Mouse (Mus musculus) neural tube, embryonic 15.5 days (tissue): ENCODE results near the gene Rex1bd. TPM values are rescaled to one million over a fixed set of nuclear protein-coding genes. Genes with fewer than 3 reads are reported as not detected.

Experiments
- ATAC-seq: fragments of 200-750 bp; cut with Nextera tagmentation; 2 replicates; pipeline ENCODE4 v1.8.0; 2017; ENCODE audit warnings: mild to moderate bottlenecking, moderate TSS enrichment, moderate library complexity; ENCODE audit not compliant: low FRiP score
- H3K27ac ChIP-seq: fragments of 300-500 bp; sonication (generic); replicated peaks from 2 replicates; pipeline ENCODE4 v1.5.1; 2015; ENCODE audit warnings: mild to moderate bottlenecking, inconsistent platforms
- H3K27me3 ChIP-seq: fragments of 300-500 bp; sonication (generic); replicated peaks from 2 replicates; pipeline ENCODE4 v1.6.1; 2015; ENCODE audit warnings: inconsistent platforms
- H3K36me3 ChIP-seq: fragments of 300-500 bp; sonication (generic); 2 replicates; pipeline ENCODE4 v1.6.1; 2015; ENCODE audit warnings: inconsistent platforms
- H3K4me1 ChIP-seq: fragments of 300-500 bp; sonication (generic); 2 replicates; pipeline ENCODE4 v1.6.1; 2015; ENCODE audit warnings: inconsistent platforms
- H3K4me2 ChIP-seq: fragments of 300-500 bp; sonication (generic); 2 replicates; pipeline ENCODE4 v1.6.1; 2015; ENCODE audit warnings: inconsistent platforms, mild to moderate bottlenecking, moderate library complexity
- H3K4me3 ChIP-seq: fragments of 300-500 bp; sonication (generic); replicated peaks from 2 replicates; pipeline ENCODE4 v1.5.1; 2015; ENCODE audit warnings: mild to moderate bottlenecking, inconsistent platforms
- H3K9ac ChIP-seq: fragments of 300-500 bp; sonication (generic); replicated peaks from 2 replicates; pipeline ENCODE4 v1.6.1; 2015; ENCODE audit warnings: mild to moderate bottlenecking, inconsistent platforms
- H3K9me3 ChIP-seq: fragments of 300-500 bp; sonication (generic); replicated peaks from 2 replicates; pipeline ENCODE4 v1.6.1; 2016; ENCODE audit warnings: inconsistent platforms
- WGBS: fragments of 180-500 bp; shearing (Covaris S2); methylation state at CpG from one replicate; pipeline ENCODE4 v1.1.7; 2015; ENCODE audit warnings: mixed read lengths; 5-methylcytosine and 5-hydroxymethylcytosine counted together
- polyA plus RNA-seq: library from polyadenylated mRNA; unstranded; fragments of >200 nt; fragmentation: Nextera tagmentation; extraction: Ambion mirVana; gene quantifications from 2 replicates; pipeline ENCODE4 v1.2.1, GENCODE M21; 2015

The Rex1bd gene
- polyA plus RNA-seq, 1 experiment from 2014 or later, result 181 TPM

GRCm38 (mm10) chr8:70509281-70509952 lies 2.9 kb upstream of the Rex1bd start:
- peak overlapping the region; percentile 94 for H3K4me3 ChIP-seq
- no peaks in the 10 kb centered on the region for H3K9me3 ChIP-seq
- H3K4me2 ChIP-seq, result peak overlapping the region; percentile 98
- peak overlapping the region; percentile 97; the same call in 1 of the 2 replicates for H3K27ac ChIP-seq
- peak overlapping the region; percentile 95 for H3K9ac ChIP-seq
- no peak for ATAC-seq
- peaks cover 29% of the 10 kb centered on the region for H3K36me3 ChIP-seq
- 15% methylated on average over 25 of the region's 25 CpGs for WGBS
- H3K27me3 ChIP-seq, result no peaks in the 10 kb centered on the region
- peaks cover 41% of the 10 kb centered on the region for H3K4me1 ChIP-seq

DNA sequence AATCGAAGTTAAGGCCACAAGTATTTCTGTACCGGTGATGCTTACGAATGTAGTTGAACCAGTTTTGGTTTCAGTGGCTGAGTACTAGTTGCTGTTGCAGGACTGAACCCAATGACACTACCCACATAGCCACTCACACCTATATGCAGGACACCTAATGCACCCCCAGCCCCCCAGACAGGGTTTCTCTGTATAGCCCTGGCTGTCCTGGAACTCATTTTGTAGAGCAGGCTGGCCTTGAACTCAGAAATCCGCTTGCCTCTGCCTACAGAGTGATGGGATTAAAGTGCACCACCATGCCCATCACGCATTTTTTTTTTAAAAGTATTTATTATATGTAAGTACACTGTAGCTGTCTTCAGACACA lies 458 bp upstream of the Rex1bd start:
- Histone ChIP-seq H3K27ac (peak overlapping the region; percentile 96; the same call in 1 of the 2 replicates), H3K9ac (no peak overlapping the region; the same call in 1 of the 2 replicates), H3K36me3 (peaks cover 22% of the 10 kb centered on the region), H3K4me1 (peaks cover 65% of the 10 kb centered on the region), H3K4me3 (peak overlapping the region; percentile 70), H3K9me3 (no peaks in the 10 kb centered on the region), H3K4me2 (peak overlapping the region; percentile 90; the same call in 1 of the 2 replicates), H3K27me3 (peaks cover 18% of the 10 kb centered on the region)
- ATAC-seq, result no peak
- WGBS, result 64% methylated on average over 5 of the region's 5 CpGs

GRCm38 (mm10) chr8:70505698-70506327 lies 739 bp downstream of the Rex1bd start:
- H3K4me1 ChIP-seq, result peaks cover 72% of the 10 kb centered on the region
- H3K36me3 ChIP-seq, result peaks cover 22% of the 10 kb centered on the region
- 38% methylated on average over 32 of the region's 32 CpGs for WGBS
- H3K4me2 ChIP-seq, result peak overlapping the region; percentile 90
- peak overlapping the region; percentile 96 for H3K27ac ChIP-seq
- H3K9me3 ChIP-seq, result no peaks in the 10 kb centered on the region
- peak overlapping the region; percentile 70 for H3K4me3 ChIP-seq
- peaks cover 30% of the 10 kb centered on the region for H3K27me3 ChIP-seq
- H3K9ac ChIP-seq, result peak overlapping the region; percentile 87
- ATAC-seq, result peak; percentile 19

DNA sequence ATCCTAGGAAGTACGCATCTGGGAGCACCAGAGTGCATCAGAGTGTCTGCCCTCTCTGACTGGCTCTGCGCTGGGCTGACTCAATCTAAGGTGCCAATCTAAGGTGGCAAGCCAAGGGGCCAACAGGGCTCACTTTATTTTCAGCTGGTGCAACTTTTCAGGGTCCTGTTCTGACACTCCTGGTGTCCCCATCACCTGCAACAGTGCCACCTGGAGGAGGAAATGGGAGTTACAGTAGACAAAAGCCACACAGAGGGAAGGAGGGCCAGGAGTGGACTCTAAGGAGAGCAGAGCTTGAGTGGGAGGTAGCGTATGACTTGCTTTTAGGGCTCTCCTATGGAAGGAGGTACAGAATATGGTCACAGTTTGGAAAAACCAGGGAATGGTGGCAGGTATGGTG lies 1.7 kb downstream of the Rex1bd start:
- H3K27me3 ChIP-seq, result peaks cover 39% of the 10 kb centered on the region
- ATAC-seq, result no peak
- H3K9ac ChIP-seq, result 0 out of 2 replicates have a peak overlapping the region, but pooled peaks have one; percentile 87
- H3K4me2 ChIP-seq, result peak overlapping the region; percentile 90
- 73% methylated on average over 3 of the region's 3 CpGs for WGBS
- peaks cover 22% of the 10 kb centered on the region for H3K36me3 ChIP-seq
- H3K27ac ChIP-seq, result peak overlapping the region; percentile 58
- H3K4me1 ChIP-seq, result peaks cover 76% of the 10 kb centered on the region
- H3K9me3 ChIP-seq, result no peaks in the 10 kb centered on the region
- H3K4me3 ChIP-seq, result 0 out of 2 replicates have a peak overlapping the region, but pooled peaks have one; percentile 4

DNA sequence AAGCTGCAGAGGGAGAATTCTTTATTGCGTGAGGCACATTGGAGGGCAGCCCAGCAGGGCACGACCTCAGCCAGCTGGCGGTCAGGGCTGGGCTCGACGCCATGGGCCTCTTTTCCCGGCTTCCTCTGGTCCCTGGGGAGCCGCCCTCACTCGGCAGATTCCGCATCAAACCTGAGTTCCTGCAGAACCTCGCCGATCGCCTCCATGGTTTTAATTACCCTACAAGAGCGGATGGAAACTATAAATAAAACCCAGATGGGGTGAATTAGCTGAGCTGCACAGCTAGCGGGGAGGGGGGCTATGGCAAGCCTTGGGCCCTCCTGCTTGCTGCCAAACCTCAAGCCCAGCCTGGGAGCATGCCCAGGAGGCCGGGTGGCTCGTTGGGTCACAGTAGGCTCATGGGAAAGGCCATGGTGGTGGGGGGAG lies 2.2 kb downstream of the Rex1bd start:
- H3K9ac ChIP-seq, result 0 out of 2 replicates have a peak overlapping the region, but pooled peaks have one; percentile 87
- WGBS, result 31% methylated on average over 16 of the region's 16 CpGs

DNA sequence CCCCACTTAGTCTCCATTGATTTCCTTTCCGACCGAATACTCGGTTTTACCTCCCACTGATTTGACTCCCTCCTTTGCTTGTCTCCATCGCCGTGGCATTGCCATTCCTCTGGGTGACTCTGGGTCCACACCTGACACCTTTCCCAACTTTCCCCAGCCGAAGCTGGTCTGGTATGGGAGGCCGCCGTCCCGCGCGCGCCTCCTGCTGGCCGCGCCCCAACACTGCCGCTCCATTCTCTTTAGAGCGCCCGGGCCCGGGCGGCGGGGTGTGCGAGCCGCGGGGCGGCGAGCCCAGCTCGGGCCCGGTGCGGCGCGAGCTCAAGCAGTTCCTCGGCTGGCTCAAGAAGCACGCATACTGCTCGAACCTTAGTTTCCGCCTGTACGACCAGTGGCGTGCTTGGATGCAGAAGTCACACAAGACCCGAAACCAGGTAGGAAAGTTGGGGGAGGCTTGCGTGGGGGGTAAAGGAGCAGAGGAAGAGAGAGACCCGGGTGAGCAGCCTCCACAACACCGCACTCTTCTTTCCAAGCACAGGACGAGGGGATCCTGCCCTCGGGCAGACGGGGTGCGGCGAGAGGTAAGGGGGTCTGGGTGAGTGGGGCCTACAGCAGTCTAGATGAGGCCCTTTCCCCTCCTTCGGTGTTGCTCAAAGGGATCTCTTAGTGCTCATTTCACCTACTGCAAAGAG lies 3.3 kb downstream of the Rex1bd start:
- no peak overlapping the region for H3K9ac ChIP-seq
- H3K36me3 ChIP-seq, result peaks cover 15% of the 10 kb centered on the region
- WGBS, result 12% methylated on average over 46 of the region's 46 CpGs
- H3K27me3 ChIP-seq, result peaks cover 55% of the 10 kb centered on the region
- no peak overlapping the region for H3K27ac ChIP-seq
- peak overlapping the region; percentile 19; the same call in 1 of the 2 replicates for H3K4me2 ChIP-seq
- ATAC-seq, result no peak
- H3K9me3 ChIP-seq, result no peaks in the 10 kb centered on the region
- H3K4me1 ChIP-seq, result peaks cover 62% of the 10 kb centered on the region
- H3K4me3 ChIP-seq, result peak overlapping the region; percentile 10; the same call in 1 of the 2 replicates

More for the DNA sequence above, 2.2 kb downstream of the Rex1bd start:
- Histone ChIP-seq H3K27ac (peak overlapping the region; percentile 58), H3K4me1 (peaks cover 72% of the 10 kb centered on the region), H3K4me2 (peak overlapping the region; percentile 90), H3K4me3 (no peak overlapping the region), H3K36me3 (peaks cover 22% of the 10 kb centered on the region), H3K27me3 (peaks cover 44% of the 10 kb centered on the region), H3K9me3 (no peaks in the 10 kb centered on the region)
- ATAC-seq, result no peak

GRCm38 (mm10) chr8:70502540-70502939 lies 4.0 kb downstream of the Rex1bd start:
- peaks cover 9% of the 10 kb centered on the region for H3K36me3 ChIP-seq
- H3K9me3 ChIP-seq, result no peaks in the 10 kb centered on the region
- H3K27ac ChIP-seq, result no peak overlapping the region; the same call in 1 of the 2 replicates
- H3K9ac ChIP-seq, result 0 out of 2 replicates have a peak overlapping the region, but pooled peaks have one; percentile 17
- ATAC-seq, result no peak
- WGBS, result 37% methylated on average over 12 of the region's 12 CpGs
- peaks cover 62% of the 10 kb centered on the region for H3K27me3 ChIP-seq
- no peak overlapping the region for H3K4me2 ChIP-seq
- peaks cover 62% of the 10 kb centered on the region for H3K4me1 ChIP-seq
- no peak overlapping the region for H3K4me3 ChIP-seq

DNA sequence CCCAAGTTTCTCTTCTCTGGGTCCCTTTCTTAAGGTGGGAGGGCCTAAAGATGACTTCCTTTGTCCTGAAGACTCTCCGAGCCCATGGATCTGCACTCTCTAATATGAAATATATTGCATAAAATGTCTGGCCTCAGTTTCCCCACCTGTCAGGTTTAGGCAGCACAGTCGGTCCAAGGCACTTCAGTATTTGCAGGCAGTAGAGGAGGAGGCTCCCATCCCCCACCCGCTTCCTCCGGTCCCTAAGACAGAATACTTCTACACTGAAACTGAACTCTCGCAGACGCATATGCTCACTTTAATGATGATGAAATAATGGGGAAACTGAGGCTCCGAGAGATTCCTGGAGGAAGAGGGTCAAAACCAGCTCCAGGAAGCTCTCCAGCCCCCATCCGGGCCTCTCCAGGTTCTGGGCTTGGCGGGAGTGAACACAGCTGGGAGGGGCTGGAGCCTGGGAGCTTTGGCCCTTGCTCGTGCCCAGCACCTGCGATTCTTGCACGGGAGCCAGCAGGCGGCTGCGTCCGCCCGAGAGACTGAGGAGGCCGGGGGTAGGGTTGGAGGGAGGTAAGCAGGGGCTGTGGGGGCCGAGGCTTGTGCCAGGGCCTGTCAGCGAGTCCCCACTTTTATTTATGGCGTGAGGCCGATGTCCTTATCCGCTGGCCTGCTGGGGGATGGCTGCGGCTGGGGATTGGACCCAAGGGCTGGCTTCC lies 4.6 kb downstream of the Rex1bd start:
- Histone ChIP-seq H3K4me3 (no peak overlapping the region), H3K4me2 (no peak overlapping the region), H3K4me1 (peaks cover 61% of the 10 kb centered on the region), H3K27ac (no peak overlapping the region; the same call in 1 of the 2 replicates), H3K9me3 (no peaks in the 10 kb centered on the region), H3K9ac (peak overlapping the region; percentile 17; the same call in 1 of the 2 replicates), H3K36me3 (peaks cover 4% of the 10 kb centered on the region), H3K27me3 (peaks cover 67% of the 10 kb centered on the region)
- no peak for ATAC-seq
- 9% methylated on average over 23 of the region's 23 CpGs for WGBS

DNA sequence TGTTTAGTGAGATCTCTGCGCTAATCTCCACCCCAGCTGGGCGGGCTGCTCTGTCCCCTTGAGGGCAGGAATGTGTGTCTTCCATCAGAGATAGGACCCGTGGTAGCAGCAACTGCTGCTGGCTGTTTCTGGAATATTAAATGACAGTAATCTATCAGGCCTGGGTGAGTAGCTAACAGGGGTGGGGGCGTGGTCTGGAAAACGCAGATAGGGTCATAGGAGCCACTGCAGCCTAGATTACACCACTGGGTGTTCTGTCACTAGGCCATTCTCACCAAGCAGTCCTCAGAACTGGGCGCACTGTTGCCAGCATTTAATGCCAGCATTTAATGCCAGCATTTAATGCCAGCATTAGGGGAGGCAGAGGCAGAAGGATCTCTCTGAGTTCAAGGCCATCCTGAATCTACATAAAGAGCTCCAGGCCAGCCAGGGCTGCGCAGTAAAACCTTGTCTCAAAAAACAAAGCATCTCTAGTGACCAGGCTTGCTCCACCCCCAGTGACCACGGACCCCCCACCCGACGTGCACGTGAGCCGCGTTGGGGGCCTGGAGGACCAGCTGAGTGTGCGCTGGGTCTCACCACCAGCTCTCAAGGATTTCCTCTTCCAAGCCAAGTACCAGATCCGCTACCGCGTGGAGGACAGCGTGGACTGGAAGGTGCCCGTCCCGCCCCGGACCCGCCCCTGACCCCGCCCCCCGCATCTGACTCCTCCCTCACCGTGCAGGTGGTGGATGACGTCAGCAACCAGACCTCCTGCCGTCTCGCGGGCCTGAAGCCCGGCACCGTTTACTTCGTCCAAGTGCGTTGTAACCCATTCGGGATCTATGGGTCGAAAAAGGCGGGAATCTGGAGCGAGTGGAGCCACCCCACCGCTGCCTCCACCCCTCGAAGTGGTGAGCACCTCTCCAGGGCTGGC lies 5.9 kb downstream of the Rex1bd start:
- no peaks in the 10 kb centered on the region for H3K9me3 ChIP-seq
- WGBS, result 11% methylated on average over 39 of the region's 39 CpGs
- peak overlapping the region; percentile 46 for H3K4me2 ChIP-seq
- peaks cover 3% of the 10 kb centered on the region; the same call in 1 of the 2 replicates for H3K36me3 ChIP-seq
- peaks cover 81% of the 10 kb centered on the region for H3K27me3 ChIP-seq
- H3K4me1 ChIP-seq, result peaks cover 54% of the 10 kb centered on the region
- H3K27ac ChIP-seq, result no peak overlapping the region
- ATAC-seq, result no peak
- H3K4me3 ChIP-seq, result peak overlapping the region; percentile 24; the same call in 1 of the 2 replicates
- no peak overlapping the region for H3K9ac ChIP-seq

GRCm38 (mm10) chr8:70495771-70496062 lies 10.8 kb downstream of the Rex1bd start:
- ATAC-seq, result no peak

More at GRCm38 (mm10) chr8:70495771-70496062, 10.8 kb downstream of the Rex1bd start:
- Histone ChIP-seq H3K27me3 (peaks cover 98% of the 10 kb centered on the region), H3K9me3 (no peaks in the 10 kb centered on the region), H3K9ac (no peak overlapping the region), H3K27ac (no peak overlapping the region), H3K4me3 (no peak overlapping the region), H3K4me1 (peaks cover 45% of the 10 kb centered on the region), H3K4me2 (peak overlapping the region; percentile 20), H3K36me3 (no peaks in the 10 kb centered on the region)
- WGBS, result 8% methylated on average over 12 of the region's 12 CpGs
